8 mouse cellular contexts compared by ENCODE assay signal in the genomic region with DNA sequence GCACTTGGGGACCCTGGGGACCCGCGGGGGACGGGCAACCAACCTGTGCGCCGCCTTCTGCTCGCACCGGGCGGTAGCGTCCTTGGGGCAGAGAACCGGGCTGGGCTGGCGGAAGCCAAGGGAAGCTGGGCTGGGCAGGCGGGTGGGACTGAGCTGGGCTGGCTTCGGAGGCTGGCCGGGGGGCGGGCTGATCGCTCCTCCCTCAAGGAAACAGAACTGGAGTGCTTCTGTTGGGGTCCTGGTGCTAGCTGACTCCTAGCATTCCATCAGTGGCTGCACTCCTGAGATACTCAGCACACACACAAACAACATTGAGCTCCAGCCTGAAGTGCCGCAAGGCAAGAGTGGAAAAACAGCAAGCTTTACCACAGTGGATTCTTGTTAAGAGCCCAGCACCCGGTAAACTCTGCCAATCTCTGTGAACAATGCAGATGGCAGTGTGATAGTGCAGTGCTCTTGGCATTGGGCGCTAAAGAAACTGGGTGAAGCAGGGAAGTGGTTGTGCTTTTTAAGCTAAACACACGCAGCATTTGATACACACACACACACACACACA. TPM values are rescaled to one million over a fixed set of nuclear protein-coding genes. Genes with fewer than 3 reads are reported as not detected.
DNase-seq lines count a peak whose midpoint lies in the region; ATAC-seq lines count a peak whose summit lies in the region.

Gene Traf1, minus strand, starts transcription at position 292 of the 556 bp plus-strand sequence.

- no peaks in the 10 kb centered on the region for H3K9me3 ChIP-seq in liver, embryonic 13.5 days (replicated peaks)
- no peaks in the 10 kb centered on the region for H3K9me3 ChIP-seq in neural tube, embryonic 12.5 days

- H3K36me3 ChIP-seq in liver, embryonic 13.5 days: no peaks in the 10 kb centered on the region
- no peaks in the 10 kb centered on the region for H3K36me3 ChIP-seq in neural tube, embryonic 12.5 days

- peak; percentile 34 to 50 for DNase-seq in urinary bladder, adult 18-20 months (ENCODE audit: low spot score in 2 of 2)
- DNase-seq in urinary bladder, postnatal 10 days (ENCODE audit: low spot score): no peak
- DNase-seq in gastrocnemius, postnatal 25 days: peak; percentile 40
- DNase-seq in liver, embryonic 13.5 days: no peak
- peak; percentile 58 for DNase-seq in urinary bladder, postnatal 14 days (ENCODE audit: low spot score)
- no peak for DNase-seq in left cerebral cortex, adult 11 months (ENCODE audit: low spot score)

- WGBS in liver, embryonic 13.5 days (ENCODE audit: insufficient replicate concordance): 9% methylated on average over 20 of the region's 20 CpGs
- 18% methylated on average over 20 of the region's 20 CpGs for WGBS in neural tube, embryonic 12.5 days

- H3K27ac ChIP-seq in liver, embryonic 13.5 days: no peak within 1 kb of the TSS
- H3K27ac ChIP-seq in neural tube, embryonic 12.5 days: no peak within 1 kb of the TSS

- H3K9ac ChIP-seq in liver, embryonic 13.5 days: no peak within 1 kb of the TSS; the same call in 1 of the 2 replicates
- H3K9ac ChIP-seq in neural tube, embryonic 12.5 days: no peak within 1 kb of the TSS

- 0 out of 2 replicates have a peak within 1 kb of the TSS, but pooled peaks have one; percentile 14 for H3K4me3 ChIP-seq in liver, embryonic 13.5 days (replicated peaks)
- no peak within 1 kb of the TSS for H3K4me3 ChIP-seq in neural tube, embryonic 12.5 days

- peaks cover 11% of the 10 kb centered on the region for H3K4me1 ChIP-seq in liver, embryonic 13.5 days (replicated peaks)
- peaks cover 3% of the 10 kb centered on the region; the same call in 1 of the 2 replicates for H3K4me1 ChIP-seq in neural tube, embryonic 12.5 days

- ATAC-seq in inflammation-experienced regulatory T-cells, adult 6 months: no peak
- ATAC-seq in liver, embryonic 13.5 days (ENCODE audit: low read depth): no peak
- no peak for ATAC-seq in neural tube, embryonic 12.5 days (ENCODE audit: low FRiP score, low read depth)

- peaks cover 14% of the 10 kb centered on the region for H3K27me3 ChIP-seq in liver, embryonic 13.5 days
- H3K27me3 ChIP-seq in neural tube, embryonic 12.5 days (replicated peaks): peaks cover 4% of the 10 kb centered on the region; the same call in 1 of the 2 replicates

- peak within 1 kb of the TSS; percentile 47 for H3K4me2 ChIP-seq in liver, embryonic 13.5 days
- H3K4me2 ChIP-seq in neural tube, embryonic 12.5 days (replicated peaks): peak within 1 kb of the TSS; percentile 48

RNA-seq across cellular contexts. Expression of gene Traf1, which starts in this region (rescaled TPM):
- total RNA-seq in gastrocnemius, postnatal 25 days (2021): 1 to 10 TPM in 1 of 2 experiments, under 1 TPM in 1; 0.46 to 1.3 TPM
- 100 to 1,000 TPM; 240 to 310 (median 304) TPM for polyA plus RNA-seq in inflammation-experienced regulatory T-cells, adult 6 months (2017; shearing (Covaris generic))
- 0.14 and 0.15 TPM in 2 replicates for polyA plus RNA-seq in liver, embryonic 13.5 days (2015; fragmentation: Nextera tagmentation; extraction: Ambion mirVana)
- 0.53 and 0.80 TPM in 2 replicates for polyA plus RNA-seq in neural tube, embryonic 12.5 days (2016; fragmentation: Nextera tagmentation; extraction: Ambion mirVana)

Comparison
In these comparisons a context has a peak if more than half of its experiments do, and no peak if none do; other contexts are left out.
1. RNA of gene Traf1 (polyA plus RNA-seq): 240 to 310 TPM in inflammation-experienced regulatory T-cells, adult 6 months; 0.53 to 0.80 TPM in neural tube, embryonic 12.5 days and 0.14 to 0.15 TPM in liver, embryonic 13.5 days; every median in the first group is over 100 times any median in the second.
2. DNase-seq: peak in urinary bladder, adult 18-20 months (2 of 2), gastrocnemius, postnatal 25 days (single experiment) and urinary bladder, postnatal 14 days (single experiment); none in urinary bladder, postnatal 10 days (single experiment), liver, embryonic 13.5 days (single experiment) and left cerebral cortex, adult 11 months (single experiment).